In genomic region chrX:23823398-23824023, GRCm38 (mm10) we compare ENCODE assay signal across 9 mouse cellular contexts. TPM values are rescaled to one million over a fixed set of nuclear protein-coding genes. Genes with fewer than 3 reads are reported as not detected.
A peak's percentile ranks its signal among the peaks of the same experiment; 100 is the strongest.
DNase-seq lines count a peak whose midpoint lies in the region; ATAC-seq and TF ChIP-seq lines count a peak whose summit lies in the region.
"Had no signal": no experiment of that assay in that cellular context is flagged by ENCODE, and none has a peak within 500 bp of the region (broad histone marks: within the 10 kb centered on the region; RNA-seq: fewer than 3 reads in every experiment).

No protein-coding gene starts in this region.

- H3K27me3 ChIP-seq in lung, embryonic 14.5 days (ENCODE audit: insufficient read depth, low read length), result no peaks in the 10 kb centered on the region
- no peaks in the 10 kb centered on the region for H3K27me3 ChIP-seq in forebrain, embryonic 10.5 days (ENCODE audit: poor library complexity, severe bottlenecking)
- H3K27me3 ChIP-seq in midbrain, embryonic 16.5 days (ENCODE audit: control insufficient read depth, insufficient read depth, low read depth, low read length), result no peaks in the 10 kb centered on the region

- H3K4me1 ChIP-seq in lung, embryonic 14.5 days (ENCODE audit: insufficient read depth), result no peaks in the 10 kb centered on the region
- H3K4me1 ChIP-seq in forebrain, embryonic 10.5 days, result no peaks in the 10 kb centered on the region
- no peaks in the 10 kb centered on the region for H3K4me1 ChIP-seq in midbrain, embryonic 16.5 days (ENCODE audit: control insufficient read depth, insufficient read depth, low read length)

- peak overlapping the region; percentile 30 for H3K4me2 ChIP-seq in lung, embryonic 14.5 days
- no peak overlapping the region for H3K4me2 ChIP-seq in midbrain, embryonic 16.5 days (ENCODE audit: low read length)
- H3K4me2 ChIP-seq: hindbrain, embryonic 14.5 days had no signal

- no peak overlapping the region; the same call in 1 of the 2 replicates for H3K4me3 ChIP-seq in lung, embryonic 14.5 days (ENCODE audit: low read depth, low read length)
- no peak overlapping the region for H3K4me3 ChIP-seq in forebrain, embryonic 10.5 days
- no peak overlapping the region for H3K4me3 ChIP-seq in layer of hippocampus, adult 2 months
- H3K4me3 ChIP-seq in midbrain, embryonic 16.5 days (ENCODE audit: low read depth, low read length), result no peak overlapping the region

- H3K36me3 ChIP-seq in lung, embryonic 14.5 days (ENCODE audit: insufficient read depth), result no peaks in the 10 kb centered on the region
- H3K36me3 ChIP-seq in forebrain, embryonic 10.5 days (replicated peaks), result no peaks in the 10 kb centered on the region
- no peaks in the 10 kb centered on the region for H3K36me3 ChIP-seq in midbrain, embryonic 16.5 days (ENCODE audit: control insufficient read depth, insufficient read depth, low read length)

- DNase-seq in MN1 (ENCODE audit: low spot score), result peak; percentile 30
- DNase-seq in adrenal gland, postnatal 14 days, result peak; percentile 58
- DNase-seq in heart, postnatal 14 days, result peak; percentile 18 to 20
- DNase-seq in lung, embryonic 14.5 days, result peak; percentile 9
- no peak for DNase-seq in forebrain, embryonic 10.5 days (ENCODE audit: extremely low spot score, low spot score)
- no peak for DNase-seq in layer of hippocampus, adult 2 months (ENCODE audit: low spot score in 2 of 2)

- no peak overlapping the region for H3K27ac ChIP-seq in lung, embryonic 14.5 days (ENCODE audit: low read depth)
- no peak overlapping the region for H3K27ac ChIP-seq in forebrain, embryonic 10.5 days
- no peak overlapping the region for H3K27ac ChIP-seq in layer of hippocampus, adult 2 months
- H3K27ac ChIP-seq in midbrain, embryonic 16.5 days (ENCODE audit: low read length), result no peak overlapping the region
- H3K27ac ChIP-seq: hindbrain, embryonic 14.5 days had no signal

- H3K9ac ChIP-seq in lung, embryonic 14.5 days, result no peak overlapping the region
- H3K9ac ChIP-seq in midbrain, embryonic 16.5 days (ENCODE audit: low read depth, low read length), result no peak overlapping the region
- H3K9ac ChIP-seq: hindbrain, embryonic 14.5 days had no signal

- H3K9me3 ChIP-seq in lung, embryonic 14.5 days (ENCODE audit: low read depth, low read length), result no peaks in the 10 kb centered on the region
- H3K9me3 ChIP-seq in forebrain, embryonic 10.5 days, result no peaks in the 10 kb centered on the region; the same call in 1 of the 2 replicates
- no peaks in the 10 kb centered on the region for H3K9me3 ChIP-seq in midbrain, embryonic 16.5 days (replicated peaks; ENCODE audit: control insufficient read depth, low read length, poor library complexity, severe bottlenecking)

- ATAC-seq in lung, embryonic 14.5 days (ENCODE audit: insufficient read depth), result peak; percentile 65; the same call in 1 of the 2 replicates
- no peak for ATAC-seq in midbrain, embryonic 16.5 days

- intact Hi-C loops in heart, postnatal 14 days (cut with DNase I), result no loop called here

- 51% methylated on average over 17 of the region's 19 CpGs for WGBS in lung, embryonic 14.5 days
- 63% methylated on average over 19 of the region's 19 CpGs for WGBS in forebrain, embryonic 10.5 days
- WGBS in midbrain, embryonic 16.5 days, result 70% methylated on average over 19 of the region's 19 CpGs

- TF ChIP-seq CTCF in lung, embryonic 14.5 days (IDR thresholded peaks at IDR 0.05; ENCODE audit: low read depth), result no peak
- no peak for TF ChIP-seq CTCF in layer of hippocampus, adult 2 months (conservative IDR thresholded peaks at IDR 0.05)

RNA-seq across cellular contexts. Expression of gene Gm4907, which starts 58.8 kb away (rescaled TPM):
- not detected in 2 replicates for total RNA-seq in adrenal gland, postnatal 14 days (2021)
- total RNA-seq in heart, postnatal 14 days (2021), result not detected
- polyA plus RNA-seq in lung, embryonic 14.5 days (2014; fragmentation: Nextera tagmentation; extraction: Ambion mirVana), result not detected in 2 replicates
- not detected in 2 replicates for polyA plus RNA-seq in forebrain, embryonic 10.5 days (2016; fragmentation: Nextera tagmentation; extraction: Ambion mirVana)
- not detected for total RNA-seq in layer of hippocampus, adult 2 months (2021)
- polyA plus RNA-seq in midbrain, embryonic 16.5 days (2015; fragmentation: Nextera tagmentation; extraction: Ambion mirVana), result not detected in 2 replicates
- polyA plus RNA-seq: hindbrain, embryonic 14.5 days; neural tube, embryonic 11.5 days had no signal

Comparison
In these comparisons a context has a peak if more than half of its experiments do, and no peak if none do; other contexts are left out.
1. DNase-seq: peak in MN1 (single experiment), adrenal gland, postnatal 14 days (single experiment), heart, postnatal 14 days (2 of 2) and lung, embryonic 14.5 days (single experiment); none in forebrain, embryonic 10.5 days (single experiment) and layer of hippocampus, adult 2 months (0 of 2).